Mouse (Mus musculus) lung, postnatal 10 days (tissue): Measurements from ENCODE around the gene Pdxk.
"Not testable (repeated sequence)": the region's sequence is repeated elsewhere in the genome, so short reads cannot be mapped to it uniquely, and the experiment has no call there.

Source experiments
- DNase-seq: peaks from one replicate; pipeline ENCODE4 v3.0.0; 2021

The Pdxk gene

GRCm38 (mm10) chr10:78417888-78418287 lies 46.9 kb downstream of the Pdxk start:
- no peak for DNase-seq

- DNase-seq = not testable (repeated sequence)
These were observed 49.8 kb downstream of the Pdxk start for GRCm38 (mm10) chr10:78414936-78415335.

GRCm38 (mm10) chr10:78413152-78413520 lies 51.6 kb downstream of the Pdxk start:
- DNase-seq = no peak

- DNase-seq = peak; percentile 95
These were observed 52.2 kb downstream of the Pdxk start, which contains the start of gene Rrp1 for GRCm38 (mm10) chr10:78412319-78413151. Gene Rrp1, minus strand, starts transcription at chr10:78413043.

GRCm38 (mm10) chr10:78411851-78412250 lies 52.9 kb downstream of the Pdxk start:
- no peak for DNase-seq

GRCm38 (mm10) chr10:78409035-78409788 lies 55.6 kb downstream of the Pdxk start:
- DNase-seq = no peak

- DNase-seq = no peak
These were observed 57.6 kb downstream of the Pdxk start for GRCm38 (mm10) chr10:78407132-78407531.

- no peak for DNase-seq
These were observed 58.6 kb downstream of the Pdxk start for GRCm38 (mm10) chr10:78406152-78406551.

- DNase-seq = no peak
These were observed 62.4 kb downstream of the Pdxk start for GRCm38 (mm10) chr10:78402301-78402922.

- no peak for DNase-seq
These were observed 63.6 kb downstream of the Pdxk start for GRCm38 (mm10) chr10:78401127-78401526.

GRCm38 (mm10) chr10:78399090-78399657 lies 65.6 kb downstream of the Pdxk start:
- DNase-seq = peak; percentile 47

GRCm38 (mm10) chr10:78396625-78396885 lies 68.2 kb downstream of the Pdxk start:
- no peak for DNase-seq

- DNase-seq = peak; percentile 97
These were observed 68.8 kb downstream of the Pdxk start for GRCm38 (mm10) chr10:78395819-78396624.

- no peak for DNase-seq
These were observed 69.4 kb downstream of the Pdxk start for GRCm38 (mm10) chr10:78395377-78395776.

GRCm38 (mm10) chr10:78392072-78392471 lies 72.7 kb downstream of the Pdxk start:
- peak; percentile 87 for DNase-seq

- DNase-seq = no peak
These were observed 73.7 kb downstream of the Pdxk start for GRCm38 (mm10) chr10:78390982-78391470.

- peak; percentile 21 for DNase-seq
These were observed 76.4 kb downstream of the Pdxk start for GRCm38 (mm10) chr10:78388216-78388980.
